Mouse (Mus musculus) spleen, postnatal 4 days (tissue): Measurements from ENCODE around the gene Adcy5.
A peak's percentile ranks its signal among the peaks of the same experiment; 100 is the strongest.

Source experiments
- DNase-seq, 2 experiments: peaks; one replicate each; pipeline ENCODE4 v3.0.0; 2022; ENCODE audit warnings: low spot score in 2 of 2

Adcy5 gene

GRCm38 (mm10) chr16:35154641-35155390 is at the start of gene Adcy5:
Adcy5 (plus strand) TSS chr16:35154877.
- DNase-seq: peak in 1 of 2 experiments; percentile 66

- DNase-seq: no peak
Observed at GRCm38 (mm10) chr16:35107985-35108384, 46.7 kb upstream of the Adcy5 start.

- DNase-seq: no peak
Observed at GRCm38 (mm10) chr16:35109156-35109555, 45.5 kb upstream of the Adcy5 start.

GRCm38 (mm10) chr16:35109656-35110291 is 44.9 kb upstream of the Adcy5 start:
- no peak for DNase-seq

GRCm38 (mm10) chr16:35110410-35111142 is 44.1 kb upstream of the Adcy5 start:
- peak; percentile 65 to 86 for DNase-seq

- DNase-seq: no peak
Observed at GRCm38 (mm10) chr16:35111143-35111620, 43.5 kb upstream of the Adcy5 start.

GRCm38 (mm10) chr16:35113496-35113895 is 41.2 kb upstream of the Adcy5 start:
- no peak for DNase-seq

- DNase-seq: no peak
Observed at GRCm38 (mm10) chr16:35116328-35116956, 38.2 kb upstream of the Adcy5 start.

- no peak for DNase-seq
Observed at GRCm38 (mm10) chr16:35117436-35117835, 37.2 kb upstream of the Adcy5 start.

GRCm38 (mm10) chr16:35120603-35121002 is 34.1 kb upstream of the Adcy5 start:
- no peak for DNase-seq

GRCm38 (mm10) chr16:35127270-35127669 is 27.4 kb upstream of the Adcy5 start:
- no peak for DNase-seq

GRCm38 (mm10) chr16:35130172-35130571 is 24.5 kb upstream of the Adcy5 start:
- DNase-seq: no peak

- DNase-seq: no peak
Observed at GRCm38 (mm10) chr16:35139416-35139815, 15.3 kb upstream of the Adcy5 start.

- DNase-seq: no peak
Observed at GRCm38 (mm10) chr16:35139873-35140619, 14.6 kb upstream of the Adcy5 start.

- DNase-seq: no peak
Observed at GRCm38 (mm10) chr16:35140620-35140975, 14.1 kb upstream of the Adcy5 start.

- DNase-seq: no peak
Observed at GRCm38 (mm10) chr16:35141839-35142238, 12.8 kb upstream of the Adcy5 start.

- DNase-seq: no peak
Observed at GRCm38 (mm10) chr16:35146153-35146552, 8.5 kb upstream of the Adcy5 start.

- no peak for DNase-seq
Observed at GRCm38 (mm10) chr16:35153146-35153755, 1.4 kb upstream of the Adcy5 start.

GRCm38 (mm10) chr16:35154245-35154640 is 434 bp upstream of the Adcy5 start:
- DNase-seq: no peak

- DNase-seq: peak in 1 of 2 experiments; percentile 68
Observed at GRCm38 (mm10) chr16:35155391-35156305, 971 bp downstream of the Adcy5 start.
